In the genomic region with DNA sequence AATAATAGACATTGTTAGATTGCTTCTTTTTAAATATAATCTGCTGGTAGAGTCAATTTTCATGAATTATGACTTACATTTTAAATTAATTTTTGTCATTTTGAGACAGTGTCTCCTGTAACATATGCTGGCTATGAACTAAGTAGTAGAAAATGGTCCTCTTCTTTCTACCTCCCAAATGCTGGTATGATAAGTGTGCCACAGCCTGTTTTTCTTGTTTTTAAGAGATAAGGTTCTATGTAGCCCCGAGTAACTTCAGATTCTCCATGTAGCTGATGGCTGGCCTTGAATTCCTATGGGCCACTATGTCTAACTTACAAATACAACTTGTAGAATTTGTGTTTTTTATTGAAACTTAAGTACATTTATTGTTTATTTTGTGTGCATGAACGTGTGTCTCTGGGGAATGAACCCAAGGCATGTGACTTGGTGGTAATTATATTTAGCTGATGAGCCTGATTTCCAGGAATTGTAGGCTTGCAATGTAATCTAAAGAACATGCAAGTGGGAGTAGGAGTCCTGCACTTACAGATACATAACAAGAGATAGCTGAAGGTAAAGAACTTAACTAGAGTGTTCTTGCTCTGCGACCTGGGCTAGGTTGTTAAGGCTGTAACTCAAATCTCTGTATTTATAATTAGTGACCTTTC, we compare ENCODE assay signal across 17 mouse cellular contexts.
DNase-seq lines count a peak whose midpoint lies in the region; ATAC-seq and TF ChIP-seq lines count a peak whose summit lies in the region.
"Had no signal": no experiment of that assay in that cellular context is flagged by ENCODE, and none has a peak within 500 bp of the region (broad histone marks: within the 10 kb centered on the region; RNA-seq: fewer than 3 reads in every experiment).

No protein-coding gene starts in this region.

- no peak overlapping the region for H3K4me3 ChIP-seq in G1E (ENCODE audit: low read depth, low read length)
- no peak overlapping the region for H3K4me3 ChIP-seq in MEL (ENCODE audit: control insufficient read depth in 1 of 2, insufficient read depth in 1 of 2, low read depth in 2 of 2, low read length in 2 of 2)
- no peak overlapping the region for H3K4me3 ChIP-seq in heart, embryonic 13.5 days
- H3K4me3 ChIP-seq in liver, embryonic 12.5 days = peak overlapping the region; percentile 26
- no peak overlapping the region for H3K4me3 ChIP-seq in neural tube, embryonic 15.5 days (replicated peaks)
- no peak overlapping the region for H3K4me3 ChIP-seq in lung, postnatal 0 days (ENCODE audit: low read depth, low read length)
- H3K4me3 ChIP-seq: embryonic facial prominence, embryonic 12.5 days; layer of hippocampus, adult 2 months; lung, embryonic 15.5 days; midbrain, embryonic 10.5 days; neural tube, embryonic 13.5 days had no signal

- no peak for TF ChIP-seq RAD21 in MEL (IDR thresholded peaks at IDR 0.05; ENCODE audit: low read depth, low read length)

- H3K79me2 ChIP-seq in MEL (ENCODE audit: control insufficient read depth, insufficient read depth, low read length, poor library complexity) = no peaks in the 10 kb centered on the region

- no peak overlapping the region for H3K9ac ChIP-seq in MEL (ENCODE audit: control insufficient read depth, low read depth, low read length, poor library complexity, severe bottlenecking)
- no peak overlapping the region for H3K9ac ChIP-seq in heart, embryonic 13.5 days
- peak overlapping the region; percentile 60 for H3K9ac ChIP-seq in liver, embryonic 12.5 days
- H3K9ac ChIP-seq in neural tube, embryonic 15.5 days (replicated peaks) = no peak overlapping the region
- H3K9ac ChIP-seq in lung, postnatal 0 days (replicated peaks; ENCODE audit: low read depth) = no peak overlapping the region
- H3K9ac ChIP-seq: embryonic facial prominence, embryonic 12.5 days; lung, embryonic 15.5 days; neural tube, embryonic 13.5 days had no signal

- peaks cover 23% of the 10 kb centered on the region for H3K36me3 ChIP-seq in G1E (replicated peaks)
- peaks cover 0 to 7% of the 10 kb centered on the region in 2 experiments; a peak in 2 of 4 replicates for H3K36me3 ChIP-seq in MEL (ENCODE audit: control insufficient read depth in 1 of 2, insufficient read depth in 2 of 2, low read length in 2 of 2)
- H3K36me3 ChIP-seq in heart, embryonic 13.5 days = 0 out of 2 replicates have a peak, but pooled peaks cover 3% of the 10 kb centered on the region
- H3K36me3 ChIP-seq in liver, embryonic 12.5 days = peaks cover 45% of the 10 kb centered on the region
- no peaks in the 10 kb centered on the region for H3K36me3 ChIP-seq in neural tube, embryonic 15.5 days
- H3K36me3 ChIP-seq in lung, postnatal 0 days (ENCODE audit: insufficient read depth, low read length) = no peaks in the 10 kb centered on the region
- H3K36me3 ChIP-seq: embryonic facial prominence, embryonic 12.5 days; lung, embryonic 15.5 days; midbrain, embryonic 10.5 days; neural tube, embryonic 13.5 days had no signal

- peaks cover 69% of the 10 kb centered on the region for H3K4me1 ChIP-seq in G1E (ENCODE audit: insufficient read depth, low read depth, low read length)
- peaks cover 0 to 8% of the 10 kb centered on the region in 2 experiments; a peak in 3 of 4 replicates for H3K4me1 ChIP-seq in MEL (ENCODE audit: control insufficient read depth in 1 of 2, insufficient read depth in 2 of 2, low read length in 2 of 2)
- H3K4me1 ChIP-seq in heart, embryonic 13.5 days = peaks cover 33% of the 10 kb centered on the region
- H3K4me1 ChIP-seq in liver, embryonic 12.5 days = peaks cover 92% of the 10 kb centered on the region
- H3K4me1 ChIP-seq in neural tube, embryonic 15.5 days = no peaks in the 10 kb centered on the region
- H3K4me1 ChIP-seq in lung, postnatal 0 days (ENCODE audit: insufficient read depth, low read depth, low read length) = 0 out of 2 replicates have a peak, but pooled peaks cover 2% of the 10 kb centered on the region
- H3K4me1 ChIP-seq: embryonic facial prominence, embryonic 12.5 days; lung, embryonic 15.5 days; midbrain, embryonic 10.5 days; neural tube, embryonic 13.5 days had no signal

- H3K9me3 ChIP-seq in G1E (replicated peaks) (no peaks in the 10 kb centered on the region), MEL (replicated peaks; ENCODE audit: insufficient read depth, low read length) (no peaks in the 10 kb centered on the region)
- no peaks in the 10 kb centered on the region for H3K9me3 ChIP-seq in heart, embryonic 13.5 days
- H3K9me3 ChIP-seq in liver, embryonic 12.5 days (replicated peaks) = no peaks in the 10 kb centered on the region
- no peaks in the 10 kb centered on the region for H3K9me3 ChIP-seq in neural tube, embryonic 15.5 days (replicated peaks)
- H3K9me3 ChIP-seq in lung, postnatal 0 days (ENCODE audit: low read length) = no peaks in the 10 kb centered on the region
- H3K9me3 ChIP-seq: embryonic facial prominence, embryonic 12.5 days; lung, embryonic 15.5 days; midbrain, embryonic 10.5 days; neural tube, embryonic 13.5 days had no signal

- no peak for TF ChIP-seq POLR2A in MEL (IDR thresholded peaks at IDR 0.05; ENCODE audit: control insufficient read depth in 1 of 2, insufficient read depth in 1 of 2, low read depth in 1 of 2, low read length in 2 of 2, poor library complexity in 1 of 2)

- H3K27me3 ChIP-seq in G1E (ENCODE audit: insufficient read depth, low read length) = no peaks in the 10 kb centered on the region
- no peaks in the 10 kb centered on the region for H3K27me3 ChIP-seq in MEL (ENCODE audit: control insufficient read depth in 1 of 2, insufficient read depth in 2 of 2, low read length in 2 of 2)
- H3K27me3 ChIP-seq in heart, embryonic 13.5 days (replicated peaks) = no peaks in the 10 kb centered on the region
- H3K27me3 ChIP-seq in liver, embryonic 12.5 days (replicated peaks) = no peaks in the 10 kb centered on the region
- no peaks in the 10 kb centered on the region for H3K27me3 ChIP-seq in neural tube, embryonic 15.5 days (replicated peaks)
- no peaks in the 10 kb centered on the region for H3K27me3 ChIP-seq in lung, postnatal 0 days (replicated peaks; ENCODE audit: insufficient read depth, low read length)
- H3K27me3 ChIP-seq: embryonic facial prominence, embryonic 12.5 days; lung, embryonic 15.5 days; neural tube, embryonic 13.5 days had no signal

- peak overlapping the region; percentile 16; the same call in 1 of the 2 replicates for H3K4me2 ChIP-seq in heart, embryonic 13.5 days
- peak overlapping the region; percentile 64 for H3K4me2 ChIP-seq in liver, embryonic 12.5 days
- H3K4me2 ChIP-seq in neural tube, embryonic 15.5 days = no peak overlapping the region
- H3K4me2 ChIP-seq in lung, postnatal 0 days (replicated peaks; ENCODE audit: low read depth, low read length) = no peak overlapping the region
- H3K4me2 ChIP-seq: embryonic facial prominence, embryonic 12.5 days; lung, embryonic 15.5 days; neural tube, embryonic 13.5 days had no signal

- no peak for TF ChIP-seq CTCF in G1E (IDR thresholded peaks at IDR 0.05; ENCODE audit: low read depth, low read length)
- TF ChIP-seq CTCF in MEL (IDR thresholded peaks at IDR 0.05 in 2 of 3, conservative IDR thresholded peaks at IDR 0.05 in 1 of 3; ENCODE audit: control insufficient read depth in 1 of 3, insufficient read depth in 1 of 3, low read depth in 2 of 3, low read length in 3 of 3, poor library complexity in 1 of 3, severe bottlenecking in 1 of 3) = no peak
- no peak for TF ChIP-seq CTCF in lung, postnatal 0 days (IDR thresholded peaks at IDR 0.05)

- TF ChIP-seq EP300 in MEL (IDR thresholded peaks at IDR 0.05; ENCODE audit: low read depth in 1 of 2, low read length in 2 of 2) = no peak
- TF ChIP-seq EP300 in lung, postnatal 0 days (IDR thresholded peaks at IDR 0.05) = no peak

- H3K27ac ChIP-seq in MEL (ENCODE audit: control insufficient read depth, low read depth, low read length) = no peak overlapping the region
- no peak overlapping the region for H3K27ac ChIP-seq in heart, embryonic 13.5 days (replicated peaks)
- H3K27ac ChIP-seq in liver, embryonic 12.5 days = peak overlapping the region; percentile 93
- H3K27ac ChIP-seq in neural tube, embryonic 15.5 days (replicated peaks) = no peak overlapping the region
- no peak overlapping the region for H3K27ac ChIP-seq in lung, postnatal 0 days (ENCODE audit: low read length)
- H3K27ac ChIP-seq: embryonic facial prominence, embryonic 12.5 days; hindbrain, postnatal 0 days; layer of hippocampus, adult 2 months; lung, embryonic 15.5 days; midbrain, embryonic 10.5 days; neural tube, embryonic 13.5 days had no signal

- 20% methylated on average over 3 of the region's 3 CpGs for WGBS in heart, embryonic 13.5 days
- WGBS in liver, embryonic 12.5 days (ENCODE audit: insufficient replicate concordance) = 15% methylated on average over 3 of the region's 3 CpGs
- WGBS in neural tube, embryonic 15.5 days = 91% methylated on average over 3 of the region's 3 CpGs
- 39% methylated on average over 3 of the region's 3 CpGs for WGBS in lung, postnatal 0 days

- DNase-seq in G1E (ENCODE audit: low spot score) (no peak), MEL (ENCODE audit: low read depth, low spot score) (peak; percentile 25)
- no peak for DNase-seq in thymus, postnatal 14 days
- no peak for DNase-seq in lung, postnatal 0 days (ENCODE audit: low spot score)
- DNase-seq: adrenal gland, postnatal 25 days; cerebellum, adult 11 months; thymus, postnatal 25 days had no signal

- ATAC-seq in G1E (ENCODE audit: extremely low read depth, insufficient number of reproducible peaks, low FRiP score, poor library complexity, severe bottlenecking) = peak; percentile 67
- ATAC-seq in heart, embryonic 13.5 days (ENCODE audit: extremely low read depth, insufficient number of reproducible peaks, low FRiP score, low TSS enrichment) = no peak
- ATAC-seq in liver, embryonic 12.5 days = peak; percentile 90
- no peak for ATAC-seq in neural tube, embryonic 15.5 days (ENCODE audit: low FRiP score)
- ATAC-seq in lung, postnatal 0 days = no peak
- ATAC-seq: CD4-positive, CD25-positive, alpha-beta regulatory T cell, adult 4 months; hindbrain, postnatal 0 days had no signal

TF ChIP-seq in MEL, 35 proteins besides CTCF, POLR2A, EP300 and RAD21:
- TF ChIP-seq CHD1 (IDR thresholded peaks at IDR 0.05; ENCODE audit: low read depth, low read length) (no peak), BHLHE40 (IDR thresholded peaks at IDR 0.05; ENCODE audit: borderline replicate concordance, low read depth, low read length) (0 out of 2 replicates have a peak, but pooled peaks have one; percentile 53), GATA1 (IDR thresholded peaks at IDR 0.05; ENCODE audit: low read depth, low read length) (0 out of 2 replicates have a peak, but pooled peaks have one; percentile 18), TAL1 (IDR thresholded peaks at IDR 0.05; ENCODE audit: low read length) (0 out of 2 replicates have a peak, but pooled peaks have one; percentile 19), USF1 (IDR thresholded peaks at IDR 0.05; ENCODE audit: low read depth, low read length) (no peak)
TF ChIP-seq in MEL: peak in this region for 3.

Comparison
In these comparisons a context has a peak if more than half of its experiments do, and no peak if none do; other contexts are left out.
1. ATAC-seq: peak in G1E (single experiment) and liver, embryonic 12.5 days (single experiment); none in heart, embryonic 13.5 days (single experiment), neural tube, embryonic 15.5 days (single experiment) and lung, postnatal 0 days (single experiment).
2. H3K4me2 ChIP-seq: peak in heart, embryonic 13.5 days (single experiment) and liver, embryonic 12.5 days (single experiment); none in neural tube, embryonic 15.5 days (single experiment) and lung, postnatal 0 days (single experiment).